Mouse (Mus musculus): ENCODE results near the gene Ldlrad1. TPM values are rescaled to one million over a fixed set of nuclear protein-coding genes. Genes with fewer than 3 reads are reported as not detected.

Gene Ldlrad1
- total RNA-seq (2023), result under 1 TPM in 1 of 2 experiments, not detected in 1; 0.53 TPM

DNA sequence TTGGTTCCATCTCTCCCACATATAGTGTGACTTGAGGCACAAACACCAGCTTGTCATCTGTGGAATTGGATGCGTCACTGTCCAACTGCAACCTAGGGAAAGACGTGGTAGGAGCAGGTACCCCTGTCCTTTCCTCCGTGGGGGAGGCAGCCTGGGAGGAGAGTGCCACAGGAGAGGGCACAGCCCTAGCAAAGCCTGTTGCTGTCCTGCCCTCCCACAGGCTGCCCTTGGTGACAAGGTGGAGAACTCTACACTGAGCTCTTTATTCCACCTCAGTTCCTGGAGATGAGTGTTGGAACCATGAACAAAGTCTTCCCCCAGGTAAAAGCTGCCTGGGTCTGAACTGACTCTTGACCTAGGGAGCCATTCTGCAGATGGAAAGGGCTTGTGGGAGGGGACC lies at the start of gene Ldlrad1:
TSS of gene Ldlrad1 (plus strand) at position 301 of the 400 bp plus-strand sequence.

DNA sequence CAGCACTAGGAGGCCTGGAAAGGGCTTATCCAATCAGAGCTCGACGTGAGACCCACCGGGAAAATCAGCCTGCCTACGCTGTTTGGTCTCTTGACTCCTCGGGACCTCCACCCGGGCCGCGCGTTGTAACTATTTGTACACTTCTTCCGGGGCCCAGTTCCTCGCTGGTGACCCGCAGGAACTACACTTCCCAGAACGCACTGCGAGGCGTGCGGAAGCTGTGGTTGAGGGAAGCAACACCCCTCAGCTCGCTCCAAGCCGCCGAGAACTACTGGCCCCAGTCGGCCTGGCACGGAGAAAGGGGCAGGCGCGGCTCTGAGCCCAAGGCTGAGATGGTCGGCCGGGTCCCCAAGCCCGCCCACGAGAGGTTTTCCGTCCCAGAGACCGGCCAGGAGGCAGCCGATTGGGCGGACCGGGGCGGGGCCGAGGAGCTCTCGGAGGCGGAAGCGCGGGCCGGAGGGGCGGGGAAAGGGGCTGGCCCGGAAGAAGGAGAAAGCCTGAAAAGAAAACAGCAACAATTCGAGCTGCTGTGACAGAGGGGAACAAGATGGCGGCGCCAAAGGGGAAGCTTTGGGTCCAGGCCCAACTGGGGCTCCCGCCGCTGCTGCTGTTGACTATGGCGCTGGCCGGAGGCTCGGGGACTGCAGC lies 30.7 kb upstream of the Ldlrad1 start, which contains the start of gene Tmem59:
TSS of gene Tmem59 (plus strand) at position 218 of the 648 bp plus-strand sequence.

DNA sequence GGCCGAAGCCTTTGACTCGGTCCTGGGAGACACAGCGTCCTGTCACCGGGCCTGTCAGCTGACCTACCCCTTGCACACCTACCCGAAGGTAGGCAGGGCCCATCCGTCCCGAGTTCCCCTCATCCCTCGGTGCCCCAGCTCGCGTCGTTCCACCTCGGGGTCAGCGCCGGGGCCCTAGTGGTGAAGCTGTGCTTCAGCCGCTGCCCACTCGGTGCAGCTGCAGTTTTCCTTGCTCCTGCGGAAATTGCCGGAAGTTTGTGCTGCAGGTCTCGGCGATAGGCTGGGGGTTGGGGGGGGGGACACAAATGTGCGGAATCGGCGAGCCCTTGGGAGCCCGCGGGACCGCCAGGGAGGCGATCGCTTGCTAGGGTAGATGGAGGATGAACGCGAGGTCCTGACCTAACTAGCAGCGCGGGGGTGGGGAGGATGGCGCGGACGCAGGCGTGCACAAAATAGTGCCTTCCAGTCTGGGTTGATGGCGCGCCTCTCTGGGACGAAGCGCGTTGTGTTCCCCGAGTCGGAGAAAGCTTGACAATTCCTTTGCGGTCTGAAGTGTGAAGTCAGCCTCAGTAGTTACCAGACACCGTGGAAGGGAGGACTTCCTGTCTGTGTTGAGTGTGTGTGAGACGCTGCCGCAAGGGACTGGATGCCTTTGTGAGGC lies 30.0 kb upstream of the Ldlrad1 start, which contains the start of gene Tceanc2:
TSS of gene Tceanc2 (minus strand) at position 287 of the 661 bp plus-strand sequence.

DNA sequence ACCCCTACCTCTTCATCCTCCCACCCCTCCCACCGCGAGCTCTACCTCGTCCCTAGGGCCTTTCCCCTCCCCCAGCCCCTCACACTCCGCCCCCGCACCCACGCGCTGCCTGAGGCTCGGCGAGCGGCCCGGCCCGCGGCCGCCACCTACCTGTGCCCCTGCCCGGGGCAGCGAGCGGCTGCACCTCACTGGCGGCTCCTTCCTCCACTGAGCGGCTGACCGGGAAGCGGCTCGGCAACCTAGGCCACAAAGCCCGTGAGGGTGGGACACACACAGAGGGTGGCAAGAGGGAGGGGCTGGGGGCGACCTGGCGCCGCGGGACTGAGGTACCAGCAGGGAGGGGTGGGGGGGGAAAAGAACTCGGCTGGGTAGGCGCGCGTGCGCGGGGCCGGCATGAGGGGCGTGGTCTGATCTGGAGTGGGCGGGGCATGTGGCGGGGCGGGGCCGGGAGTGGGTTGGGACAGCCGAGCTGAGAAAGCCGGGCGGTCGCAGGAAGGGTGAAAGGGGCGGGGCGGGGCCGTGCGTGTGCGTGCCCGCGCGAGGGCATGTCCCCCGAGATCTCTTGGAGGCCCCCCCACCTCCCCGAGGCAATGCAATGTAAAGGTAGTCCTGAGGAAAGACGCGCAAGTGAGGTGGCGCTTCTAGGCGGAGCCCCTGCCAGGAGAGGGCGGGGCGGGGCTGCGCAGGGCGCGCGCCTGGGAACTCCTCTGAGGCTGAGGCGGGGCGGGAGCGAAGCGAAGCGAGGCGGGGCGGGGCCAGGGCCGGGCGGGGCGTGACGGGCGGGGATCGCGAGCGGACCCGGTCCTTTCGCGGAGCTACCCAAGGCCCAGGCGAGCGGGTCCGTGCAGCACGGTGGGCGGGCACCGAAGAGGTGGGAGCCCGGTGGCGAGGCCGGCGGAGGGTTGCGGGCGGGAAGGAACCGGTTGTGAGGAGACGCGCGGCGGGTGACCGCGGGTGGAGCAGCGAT lies 44.4 kb downstream of the Ldlrad1 start, which contains the start of the genes Lrrc42 and Hspb11:
TSS of gene Lrrc42 (minus strand) at position 408 of the 967 bp plus-strand sequence.
TSS of gene Hspb11 (plus strand) at position 469 of the 967 bp plus-strand sequence.

Other genes with a start within 250 kb of the Ldlrad1 start
- gene Mrpl37, start 142.3 kb upstream of the Ldlrad1 start, total RNA-seq (2023), result 10 to 100 TPM; 25.0 to 25.5 TPM
- 1 to 10 TPM; 2.5 to 3.8 TPM for gene Cyb5rl, start 142.2 kb upstream of the Ldlrad1 start, total RNA-seq (2023)
- not detected for gene Cdcp2, start 112.3 kb upstream of the Ldlrad1 start, total RNA-seq (2023)
- gene Tmem59, start 30.8 kb upstream of the Ldlrad1 start, total RNA-seq (2023), result 100 to 1,000 TPM; 141 to 153 TPM
- 10 to 100 TPM; 31.1 to 36.2 TPM for gene Tceanc2, start 30.1 kb upstream of the Ldlrad1 start, total RNA-seq (2023)
- gene Lrrc42, start 44.4 kb downstream of the Ldlrad1 start, total RNA-seq (2023), result 10 to 100 TPM; 10.8 to 12.3 TPM
- gene Hspb11, start 44.4 kb downstream of the Ldlrad1 start, total RNA-seq (2023), result 1 to 10 TPM; 7.4 to 9.5 TPM
- gene Dio1, start 98.0 kb downstream of the Ldlrad1 start, total RNA-seq (2023), result not detected
- gene Yipf1, start 105.2 kb downstream of the Ldlrad1 start, total RNA-seq (2023), result 10 to 100 TPM; 45.7 to 50.4 TPM
- gene Ndc1, start 158.6 kb downstream of the Ldlrad1 start, total RNA-seq (2023), result 10 to 100 TPM; 17.4 to 18.2 TPM
- gene Glis1, start 225.4 kb downstream of the Ldlrad1 start, total RNA-seq (2023), result under 1 TPM; 0.11 to 0.13 TPM

All from neutrophil, adult 83 days (primary cell).